Mouse (Mus musculus) spleen, embryonic (tissue): ENCODE measurements around the gene Btg2.

Experiments
- CTCF ChIA-PET: fragments of 350-600 bp; sonication (Branson Sonifier 250); formaldehyde crosslinking; loops from one replicate; lab custom pipeline; 2022; lab: Charles Lee

Gene Btg2

GRCm38 (mm10) chr1:134098726-134099515 is 20.0 kb upstream of the Btg2 start:
- CTCF ChIA-PET = interaction anchor here (1.2 to 1.3 kb wide), 5 partner anchors 15 to 40 kb away, joined by 3 to 5 read pairs (median 4); partner anchors contain the start of gene Btg2

- CTCF ChIA-PET = interaction anchor here (0.6 to 1.3 kb wide), 5 partner anchors 14 to 39 kb away, joined by 3 to 5 read pairs (median 4); partner anchors contain the start of gene Btg2
These were observed 19.2 kb upstream of the Btg2 start for GRCm38 (mm10) chr1:134097956-134098725.

- CTCF ChIA-PET = interaction anchor here (0.6 to 0.8 kb wide), 3 partner anchors 13 to 38 kb away, joined by 3 to 4 read pairs (median 3); no protein-coding TSS in a partner anchor
These were observed 18.3 kb upstream of the Btg2 start for GRCm38 (mm10) chr1:134097080-134097855.

- CTCF ChIA-PET = interaction anchor here (0.8 kb wide), 1 partner anchor 14 kb away, joined by 3 read pairs; no protein-coding TSS in a partner anchor
These were observed 17.5 kb upstream of the Btg2 start for GRCm38 (mm10) chr1:134096264-134096934.

- CTCF ChIA-PET = interaction anchor here (1.6 kb wide), 1 partner anchor 28 kb away, joined by 5 read pairs; no protein-coding TSS in a partner anchor
These were observed 16.8 kb upstream of the Btg2 start for GRCm38 (mm10) chr1:134095721-134096120.

GRCm38 (mm10) chr1:134095033-134095612 is 16.2 kb upstream of the Btg2 start:
- CTCF ChIA-PET = interaction anchor here (0.9 to 2.2 kb wide), 4 partner anchors 9 to 35 kb away, joined by 3 to 14 read pairs (median 4); no protein-coding TSS in a partner anchor

- CTCF ChIA-PET = interaction anchor here (0.8 to 2.2 kb wide), 7 partner anchors 10 to 33 kb away, joined by 3 to 17 read pairs (median 4); no protein-coding TSS in a partner anchor
These were observed 15.0 kb upstream of the Btg2 start for GRCm38 (mm10) chr1:134093771-134094526.

GRCm38 (mm10) chr1:134092852-134093770 is 14.2 kb upstream of the Btg2 start:
- CTCF ChIA-PET = interaction anchor here (0.8 to 2.2 kb wide), 5 partner anchors 14 to 33 kb away, joined by 3 to 17 read pairs (median 4); no protein-coding TSS in a partner anchor

GRCm38 (mm10) chr1:134092368-134092767 is 13.4 kb upstream of the Btg2 start:
- CTCF ChIA-PET = no interaction called here

GRCm38 (mm10) chr1:134091851-134092250 is 12.9 kb upstream of the Btg2 start:
- CTCF ChIA-PET = interaction anchor here (0.7 kb wide), 1 partner anchor 81 kb away, joined by 4 read pairs; no protein-coding TSS in a partner anchor

GRCm38 (mm10) chr1:134089074-134089473 is 10.2 kb upstream of the Btg2 start:
- CTCF ChIA-PET = interaction anchor here (1.3 kb wide), 1 partner anchor 22 kb away, joined by 3 read pairs; no protein-coding TSS in a partner anchor

GRCm38 (mm10) chr1:134086811-134087398 is 8.0 kb upstream of the Btg2 start:
- CTCF ChIA-PET = no interaction called here

GRCm38 (mm10) chr1:134086017-134086416 is 7.1 kb upstream of the Btg2 start:
- CTCF ChIA-PET = no interaction called here

- CTCF ChIA-PET = interaction anchor here (0.9 to 1.4 kb wide), 2 partner anchors 11 to 15 kb away, joined by 3 to 4 read pairs; no protein-coding TSS in a partner anchor
These were observed 5.2 kb upstream of the Btg2 start for GRCm38 (mm10) chr1:134084128-134084527.

- CTCF ChIA-PET = interaction anchor here (0.9 to 1.4 kb wide), 2 partner anchors 11 to 15 kb away, joined by 3 to 4 read pairs; no protein-coding TSS in a partner anchor
These were observed 4.8 kb upstream of the Btg2 start for GRCm38 (mm10) chr1:134083676-134084075.

- CTCF ChIA-PET = interaction anchor here (0.9 to 1.4 kb wide), 2 partner anchors 12 to 16 kb away, joined by 3 to 4 read pairs; no protein-coding TSS in a partner anchor
These were observed 4.1 kb upstream of the Btg2 start for GRCm38 (mm10) chr1:134082987-134083516.
